Mouse (Mus musculus) hindbrain, embryonic 16.5 days (tissue): ENCODE measurements at regions not wholly inside any gene's neighbourhood (a gene's known extent, or its start where the extent isn't known, plus 50 kb on each side); places are given as distances from the start of the nearest gene placed in this dataset.

Experiments
- ATAC-seq: fragments of 200-750 bp; cut with Nextera tagmentation; 2 replicates; pipeline ENCODE4 v1.8.0; 2017; ENCODE audit warnings: moderate TSS enrichment, moderate library complexity
- H3K27ac ChIP-seq: fragments of 300-500 bp; sonication (generic); 2 replicates; pipeline ENCODE4 v1.5.1; 2014; ENCODE audit warnings: low read depth, mild to moderate bottlenecking, control low read depth, low read length, moderate library complexity
- H3K27me3 ChIP-seq: fragments of 300-500 bp; sonication (generic); replicated peaks from 2 replicates; pipeline ENCODE4 v1.6.1; 2014; ENCODE audit warnings: low read length; ENCODE audit not compliant: control insufficient read depth, insufficient read depth
- H3K36me3 ChIP-seq: fragments of 300-500 bp; sonication (generic); 2 replicates; pipeline ENCODE4 v1.6.1; 2014; ENCODE audit warnings: mild to moderate bottlenecking, low read length, moderate library complexity, mixed read lengths; ENCODE audit not compliant: control insufficient read depth, insufficient read depth
- H3K4me1 ChIP-seq: fragments of 300-500 bp; sonication (generic); 2 replicates; pipeline ENCODE4 v1.6.1; 2014; ENCODE audit warnings: low read depth, low read length; ENCODE audit not compliant: control insufficient read depth, insufficient read depth
- H3K4me2 ChIP-seq: fragments of 300-500 bp; sonication (generic); 2 replicates; pipeline ENCODE4 v1.6.1; 2014; ENCODE audit warnings: mild to moderate bottlenecking, low read length, control low read depth, moderate library complexity
- H3K4me3 ChIP-seq: fragments of 300-500 bp; sonication (generic); 2 replicates; pipeline ENCODE4 v1.5.1; 2014; ENCODE audit warnings: mild to moderate bottlenecking, low read length, control low read depth, moderate library complexity
- H3K9ac ChIP-seq: fragments of 300-500 bp; sonication (generic); 2 replicates; pipeline ENCODE4 v1.6.1; 2014; ENCODE audit warnings: low read depth, mild to moderate bottlenecking, control low read depth, low read length, moderate library complexity
- H3K9me3 ChIP-seq: fragments of 300-500 bp; sonication (generic); 2 replicates; pipeline ENCODE4 v1.6.1; 2014; ENCODE audit warnings: mild to moderate bottlenecking, low read length, moderate library complexity; ENCODE audit not compliant: control insufficient read depth
- whole genome bisulfite sequencing: fragments of 180-500 bp; shearing (Covaris S2); extraction: QIAGEN DNeasy Blood & Tissue Kit; methylation state at CpG from one replicate; pipeline ENCODE4 v1.1.7; 2014; 5-methylcytosine and 5-hydroxymethylcytosine counted together

DNA sequence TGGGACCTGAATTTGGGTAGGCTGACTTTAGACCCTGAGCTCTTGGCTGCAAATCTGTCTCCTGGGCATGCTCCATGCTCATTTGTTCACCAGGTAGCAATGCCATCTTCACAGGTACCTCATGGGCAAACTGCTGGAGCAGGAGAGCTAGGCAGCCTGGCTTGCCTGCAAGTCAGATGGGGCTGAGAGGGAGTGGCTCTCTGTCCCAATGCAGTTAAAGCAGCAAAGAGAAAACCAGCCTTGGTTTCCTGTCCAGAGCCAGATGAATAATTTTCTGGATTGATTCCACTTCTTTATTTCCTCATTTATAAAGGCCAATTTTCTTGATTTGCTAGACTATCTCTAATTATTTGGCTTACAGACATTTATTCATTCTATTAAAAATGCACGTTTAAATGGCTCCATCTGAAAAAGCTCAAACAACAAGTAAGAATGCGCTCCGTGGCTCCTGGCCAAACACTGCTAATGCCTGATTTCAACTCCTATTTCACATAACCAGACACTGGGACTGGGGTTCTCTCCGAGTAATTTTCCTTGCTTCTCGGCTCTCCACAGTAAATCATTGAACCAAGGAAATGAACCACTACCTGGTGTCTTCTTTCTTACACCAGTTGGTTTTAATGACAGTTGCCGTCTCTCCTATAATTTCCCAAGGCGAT is 60.5 kb downstream of the Rsl24d1 start:
- Histone ChIP-seq H3K27me3 (no peaks in the 10 kb centered on the region), H3K9me3 (peaks cover 4% of the 10 kb centered on the region; the same call in 1 of the 2 replicates), H3K36me3 (no peaks in the 10 kb centered on the region), H3K27ac (no peak overlapping the region), H3K4me1 (no peaks in the 10 kb centered on the region), H3K4me2 (no peak overlapping the region), H3K4me3 (no peak overlapping the region), H3K9ac (no peak overlapping the region)
- no peak for ATAC-seq
- WGBS = 75% methylated on average over 7 of the region's 7 CpGs

DNA sequence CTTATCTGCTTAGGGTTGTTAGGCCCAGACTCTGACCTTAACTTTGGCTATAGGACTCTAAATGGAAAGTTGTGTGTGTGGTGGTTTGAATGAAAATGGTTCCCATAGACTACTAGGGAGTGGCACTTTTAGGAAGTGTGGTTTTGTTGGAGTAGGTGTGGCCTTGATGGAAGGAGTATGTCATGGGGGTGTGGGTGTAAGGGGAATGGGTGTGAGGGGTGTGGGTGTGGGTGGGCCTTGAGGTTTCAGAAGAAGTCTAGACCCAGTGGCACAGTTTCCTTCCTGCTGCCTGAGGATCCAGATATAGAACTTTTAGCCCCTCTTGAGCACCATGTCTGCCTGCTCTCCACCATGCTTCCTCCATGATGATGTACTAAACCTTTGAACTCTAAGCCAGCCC is 63.4 kb downstream of the Rsl24d1 start:
- Histone ChIP-seq H3K9me3 (no peaks in the 10 kb centered on the region), H3K27me3 (no peaks in the 10 kb centered on the region), H3K9ac (no peak overlapping the region), H3K4me1 (no peaks in the 10 kb centered on the region), H3K27ac (no peak overlapping the region), H3K4me2 (no peak overlapping the region), H3K4me3 (no peak overlapping the region), H3K36me3 (no peaks in the 10 kb centered on the region)
- no peak for ATAC-seq

DNA sequence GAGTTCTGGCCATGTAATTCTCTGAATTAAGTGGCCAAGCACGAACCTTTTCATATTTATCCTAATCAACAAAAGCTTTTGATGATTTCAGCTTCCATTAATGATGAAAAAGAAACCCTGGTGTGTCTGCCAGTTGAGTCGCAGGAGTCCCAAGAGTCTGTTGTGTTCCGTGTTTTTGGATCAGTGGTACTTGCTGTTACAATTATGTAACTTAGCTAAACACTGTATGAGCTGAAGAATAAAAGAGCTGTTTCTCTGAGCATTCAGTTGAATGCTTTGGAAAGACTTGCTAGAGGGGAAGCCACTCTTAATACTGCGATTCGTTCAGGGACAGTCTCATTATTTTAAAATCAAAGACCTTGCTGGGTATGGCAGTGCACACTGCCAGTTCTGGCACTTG is 70.1 kb downstream of the Rsl24d1 start:
- no peaks in the 10 kb centered on the region for H3K4me1 ChIP-seq
- no peaks in the 10 kb centered on the region for H3K9me3 ChIP-seq
- H3K27me3 ChIP-seq = no peaks in the 10 kb centered on the region
- H3K4me2 ChIP-seq = no peak overlapping the region
- no peak overlapping the region for H3K9ac ChIP-seq
- no peaks in the 10 kb centered on the region for H3K36me3 ChIP-seq
- no peak overlapping the region for H3K4me3 ChIP-seq
- ATAC-seq = peak; percentile 79; the same call in 1 of the 2 replicates
- 71% methylated on average over 5 of the region's 5 CpGs for WGBS
- no peak overlapping the region for H3K27ac ChIP-seq

- Histone ChIP-seq H3K4me2 (no peak overlapping the region), H3K27ac (no peak overlapping the region), H3K9ac (no peak overlapping the region), H3K36me3 (no peaks in the 10 kb centered on the region), H3K27me3 (no peaks in the 10 kb centered on the region), H3K9me3 (no peaks in the 10 kb centered on the region), H3K4me1 (no peaks in the 10 kb centered on the region), H3K4me3 (no peak overlapping the region)
- no peak for ATAC-seq
- WGBS = 39% methylated on average over 3 of the region's 3 CpGs
Measured at GRCm38 (mm10) chr9:73184908-73185307, 71.7 kb downstream of the Rsl24d1 start.

DNA sequence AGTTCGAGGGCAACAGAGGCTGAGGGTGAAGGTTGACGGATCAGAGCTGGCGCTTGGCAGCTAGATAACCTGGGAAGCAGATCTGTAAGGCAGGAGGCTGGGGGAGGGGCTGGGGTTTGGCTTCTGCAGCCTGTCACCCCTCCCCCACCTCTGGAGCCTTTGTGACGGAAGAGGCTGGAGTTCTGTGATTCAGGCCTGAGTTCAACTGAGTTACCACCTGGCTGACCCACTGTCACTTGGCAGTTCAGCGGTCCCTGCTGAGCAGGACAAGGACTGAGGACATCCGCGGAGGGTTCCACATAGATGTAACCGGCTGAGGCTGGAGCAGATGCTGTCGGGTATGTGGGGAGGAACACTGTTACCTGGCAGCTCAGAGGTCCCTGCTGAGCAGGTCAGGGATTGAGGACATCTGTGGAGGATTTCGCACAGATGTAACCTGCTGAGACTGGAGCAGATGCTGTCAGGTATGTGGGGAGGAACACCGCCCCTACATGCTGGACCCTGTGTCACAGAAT is 79.1 kb downstream of the Rsl24d1 start:
- Histone ChIP-seq H3K27me3 (no peaks in the 10 kb centered on the region), H3K27ac (no peak overlapping the region), H3K9me3 (no peaks in the 10 kb centered on the region), H3K9ac (no peak overlapping the region), H3K4me3 (no peak overlapping the region), H3K36me3 (no peaks in the 10 kb centered on the region), H3K4me1 (no peaks in the 10 kb centered on the region), H3K4me2 (no peak overlapping the region)
- WGBS = 24% methylated on average over 11 of the region's 11 CpGs
- ATAC-seq = peak; percentile 82

DNA sequence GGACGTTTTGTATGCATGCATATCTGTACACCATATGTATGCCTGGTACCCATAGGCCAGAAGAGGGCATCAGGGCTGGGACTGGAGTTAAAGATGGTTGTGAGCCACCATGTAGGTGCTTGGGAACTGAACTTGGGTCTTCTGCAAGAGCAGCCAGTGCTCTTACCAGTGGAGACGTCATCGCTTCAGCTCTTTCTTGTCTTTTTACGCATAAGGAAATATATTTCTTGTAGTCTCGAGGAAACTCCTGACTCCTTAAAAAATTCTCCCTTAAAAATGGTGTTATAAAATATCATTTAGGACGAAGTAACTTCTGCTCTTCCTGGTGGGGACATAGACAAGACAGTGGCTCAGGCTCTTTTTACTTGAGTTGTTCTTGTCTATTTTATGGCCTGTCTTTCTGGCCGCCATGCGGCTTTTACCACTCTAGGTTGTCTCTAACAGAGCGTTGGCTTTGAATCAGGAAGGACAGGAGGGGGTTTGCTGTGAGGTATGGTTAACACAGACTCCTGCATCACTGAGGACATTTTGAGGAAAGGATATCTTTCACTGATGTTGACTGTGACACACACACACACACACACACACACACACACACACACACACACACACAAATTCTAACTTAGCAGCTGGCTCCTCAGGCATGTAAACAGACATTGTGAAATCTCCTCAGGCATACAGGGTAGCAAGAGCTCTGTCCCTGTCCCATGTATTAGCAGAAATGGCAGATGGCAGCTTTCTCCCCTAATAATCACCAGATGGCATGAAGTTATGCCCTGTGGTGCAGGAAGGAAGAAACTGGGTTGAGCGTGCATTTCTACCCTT is 85.2 kb downstream of the Rsl24d1 start:
- WGBS = 81% methylated on average over 10 of the region's 10 CpGs
- Histone ChIP-seq H3K4me3 (no peak overlapping the region), H3K36me3 (no peaks in the 10 kb centered on the region), H3K27me3 (no peaks in the 10 kb centered on the region), H3K4me1 (no peaks in the 10 kb centered on the region), H3K27ac (no peak overlapping the region), H3K9me3 (no peaks in the 10 kb centered on the region), H3K9ac (no peak overlapping the region), H3K4me2 (no peak overlapping the region)
- ATAC-seq = peak; percentile 91

- Histone ChIP-seq H3K36me3 (no peaks in the 10 kb centered on the region), H3K4me3 (no peak overlapping the region), H3K9ac (no peak overlapping the region), H3K9me3 (no peaks in the 10 kb centered on the region), H3K4me2 (no peak overlapping the region), H3K4me1 (no peaks in the 10 kb centered on the region), H3K27me3 (no peaks in the 10 kb centered on the region), H3K27ac (no peak overlapping the region)
- 71% methylated on average over 6 of the region's 6 CpGs for WGBS
- no peak for ATAC-seq
Measured at GRCm38 (mm10) chr9:73223111-73223510, 109.9 kb downstream of the Rsl24d1 start.

DNA sequence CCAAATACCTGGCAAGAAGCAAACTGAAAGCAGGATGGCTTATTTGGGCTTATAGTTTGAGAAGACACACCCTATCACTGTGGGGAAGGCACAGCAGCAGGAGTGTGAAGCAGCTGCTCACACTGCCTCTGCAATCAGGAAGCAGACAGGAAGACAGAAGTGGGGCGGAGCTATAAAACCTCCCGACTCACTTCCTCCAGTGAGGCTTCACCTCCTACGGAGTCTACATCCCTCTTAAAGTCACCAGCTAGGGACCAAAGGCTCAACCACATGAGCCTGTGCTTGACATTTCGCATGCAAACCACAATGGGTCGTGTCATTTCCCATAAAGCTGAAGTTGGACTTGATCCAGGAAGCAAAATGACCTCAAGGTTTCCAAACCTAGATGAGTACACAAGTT is 127.0 kb downstream of the Rsl24d1 start:
- ATAC-seq = no peak
- 80% methylated on average over 5 of the region's 5 CpGs for WGBS

GRCm38 (mm10) chr9:73242521-73243308 is 129.5 kb downstream of the Rsl24d1 start:
- no peaks in the 10 kb centered on the region for H3K27me3 ChIP-seq
- 54% methylated on average over 4 of the region's 4 CpGs for WGBS

More for the DNA sequence above, 127.0 kb downstream of the Rsl24d1 start:
- Histone ChIP-seq H3K9me3 (no peaks in the 10 kb centered on the region), H3K9ac (no peak overlapping the region), H3K4me2 (no peak overlapping the region), H3K27ac (no peak overlapping the region), H3K36me3 (no peaks in the 10 kb centered on the region), H3K4me3 (no peak overlapping the region), H3K27me3 (no peaks in the 10 kb centered on the region), H3K4me1 (no peaks in the 10 kb centered on the region; the same call in 1 of the 2 replicates)

More at GRCm38 (mm10) chr9:73242521-73243308, 129.5 kb downstream of the Rsl24d1 start:
- no peak overlapping the region for H3K4me3 ChIP-seq
- no peak for ATAC-seq
- no peak overlapping the region for H3K4me2 ChIP-seq
- no peaks in the 10 kb centered on the region for H3K36me3 ChIP-seq
- no peak overlapping the region for H3K9ac ChIP-seq
- no peaks in the 10 kb centered on the region for H3K9me3 ChIP-seq
- no peaks in the 10 kb centered on the region; the same call in 1 of the 2 replicates for H3K4me1 ChIP-seq
- H3K27ac ChIP-seq = no peak overlapping the region
